Comparison of ENCODE assay signal across 12 mouse cellular contexts in genomic region chr11:76439666-76440065, GRCm38 (mm10). TPM values are rescaled to one million over a fixed set of nuclear protein-coding genes. Genes with fewer than 3 reads are reported as not detected.
DNase-seq lines count a peak whose midpoint lies in the region; ATAC-seq and TF ChIP-seq lines count a peak whose summit lies in the region.
"Had no signal": no experiment of that assay in that cellular context is flagged by ENCODE, and none has a peak within 500 bp of the region (broad histone marks: within the 10 kb centered on the region; RNA-seq: fewer than 3 reads in every experiment).

No protein-coding gene starts in this region.

- no peaks in the 10 kb centered on the region for H3K27me3 ChIP-seq in lung, embryonic 14.5 days (ENCODE audit: insufficient read depth, low read length)
- H3K27me3 ChIP-seq in thymus, adult 2 months (ENCODE audit: control insufficient read depth, insufficient read depth, low read length), result no peaks in the 10 kb centered on the region
- H3K27me3 ChIP-seq: limb, embryonic 15.5 days; Patski had no signal

- TF ChIP-seq POLR2A in thymus, adult 2 months (IDR thresholded peaks at IDR 0.05; ENCODE audit: control insufficient read depth, extremely low read depth, insufficient read depth, low read length, poor library complexity), result no peak

- H3K9ac ChIP-seq in lung, embryonic 14.5 days, result no peak overlapping the region
- H3K9ac ChIP-seq: limb, embryonic 15.5 days had no signal

- 19% methylated on average over 3 of the region's 3 CpGs for WGBS in lung, embryonic 14.5 days
- WGBS in thymus, adult 2 months, result 78% methylated on average over 3 of the region's 3 CpGs

- peaks cover 11% of the 10 kb centered on the region; the same call in 1 of the 2 replicates for H3K36me3 ChIP-seq in lung, embryonic 14.5 days (ENCODE audit: insufficient read depth)
- no peaks in the 10 kb centered on the region for H3K36me3 ChIP-seq in thymus, adult 2 months (ENCODE audit: control insufficient read depth, insufficient read depth, low read length)

- no peaks in the 10 kb centered on the region for H3K4me1 ChIP-seq in lung, embryonic 14.5 days (ENCODE audit: insufficient read depth)
- H3K4me1 ChIP-seq in thymus, adult 2 months (replicated peaks; ENCODE audit: control insufficient read depth, insufficient read depth, low read length), result no peaks in the 10 kb centered on the region

- no peak for ATAC-seq in lung, embryonic 14.5 days (ENCODE audit: insufficient read depth)
- ATAC-seq: Patski had no signal

- no peak overlapping the region for H3K4me2 ChIP-seq in lung, embryonic 14.5 days
- H3K4me2 ChIP-seq: limb, embryonic 15.5 days had no signal

- TF ChIP-seq CTCF in lung, embryonic 14.5 days (IDR thresholded peaks at IDR 0.05; ENCODE audit: low read depth), result no peak
- TF ChIP-seq CTCF in thymus, adult 2 months (IDR thresholded peaks at IDR 0.05; ENCODE audit: borderline replicate concordance, control insufficient read depth, extremely low read depth, insufficient read depth, low read length, poor library complexity), result no peak

- DNase-seq in embryo, embryonic 10 days (ENCODE audit: low spot score), result peak; percentile 31
- DNase-seq in embryo, embryonic 11 days, result no peak
- DNase-seq in lung, embryonic 14.5 days, result peak; percentile 23
- DNase-seq in lung, postnatal 4 days, result no peak
- peak; percentile 78 for DNase-seq in layer of hippocampus, adult 9-11 months
- DNase-seq in retina, embryonic 14.5 days (ENCODE audit: low spot score), result peak; percentile 24
- DNase-seq in thymus, adult 2 months, result no peak
- DNase-seq in cerebellum, adult 8-10 months, result no peak
- DNase-seq: kidney, adult 8-10 months had no signal

- no peak overlapping the region for H3K4me3 ChIP-seq in lung, embryonic 14.5 days (ENCODE audit: low read depth, low read length)
- H3K4me3 ChIP-seq in thymus, adult 2 months (ENCODE audit: control insufficient read depth, insufficient read depth, low read length), result no peak overlapping the region
- H3K4me3 ChIP-seq: erythroblast, embryonic 14.5 days; limb, embryonic 15.5 days had no signal

- H3K27ac ChIP-seq in lung, embryonic 14.5 days (ENCODE audit: low read depth), result no peak overlapping the region
- no peak overlapping the region for H3K27ac ChIP-seq in thymus, adult 2 months (ENCODE audit: control insufficient read depth, insufficient read depth, low read length)
- H3K27ac ChIP-seq: limb, embryonic 15.5 days had no signal

- H3K9me3 ChIP-seq in lung, embryonic 14.5 days (ENCODE audit: low read depth, low read length), result no peaks in the 10 kb centered on the region
- H3K9me3 ChIP-seq: limb, embryonic 15.5 days had no signal

RNA-seq across cellular contexts. Expression of gene Timm22, which starts 32.9 kb away (rescaled TPM):
- polyA plus RNA-seq in lung, embryonic 14.5 days (2014; fragmentation: Nextera tagmentation; extraction: Ambion mirVana), result 120 and 127 TPM in 2 replicates
- 18.0 and 20.4 TPM in 2 replicates for polyA plus RNA-seq in thymus, adult 2 months (2012; rRNA removed)

RNA-seq across cellular contexts. Expression of gene Nxn, which starts 40.7 kb away (rescaled TPM):
- 29.8 and 31.5 TPM in 2 replicates for polyA plus RNA-seq in lung, embryonic 14.5 days (2014; fragmentation: Nextera tagmentation; extraction: Ambion mirVana)
- 24.7 and 25.3 TPM in 2 replicates for polyA plus RNA-seq in thymus, adult 2 months (2012; rRNA removed)

Comparison
In these comparisons a context has a peak if more than half of its experiments do, and no peak if none do; other contexts are left out.
1. DNase-seq: peak in embryo, embryonic 10 days (single experiment), lung, embryonic 14.5 days (single experiment), layer of hippocampus, adult 9-11 months (single experiment) and retina, embryonic 14.5 days (single experiment); none in embryo, embryonic 11 days (single experiment), lung, postnatal 4 days (0 of 2), thymus, adult 2 months (single experiment) and cerebellum, adult 8-10 months (single experiment).